Mouse (Mus musculus): Measurements from ENCODE around the gene Tut7. TPM values are rescaled to one million over a fixed set of nuclear protein-coding genes. Genes with fewer than 3 reads are reported as not detected.
"Not testable (repeated sequence)": the region's sequence is repeated elsewhere in the genome, so short reads cannot be mapped to it uniquely, and the experiment has no call there.

Gene Tut7
- polyA plus RNA-seq, 1 experiment: 113 TPM

DNA sequence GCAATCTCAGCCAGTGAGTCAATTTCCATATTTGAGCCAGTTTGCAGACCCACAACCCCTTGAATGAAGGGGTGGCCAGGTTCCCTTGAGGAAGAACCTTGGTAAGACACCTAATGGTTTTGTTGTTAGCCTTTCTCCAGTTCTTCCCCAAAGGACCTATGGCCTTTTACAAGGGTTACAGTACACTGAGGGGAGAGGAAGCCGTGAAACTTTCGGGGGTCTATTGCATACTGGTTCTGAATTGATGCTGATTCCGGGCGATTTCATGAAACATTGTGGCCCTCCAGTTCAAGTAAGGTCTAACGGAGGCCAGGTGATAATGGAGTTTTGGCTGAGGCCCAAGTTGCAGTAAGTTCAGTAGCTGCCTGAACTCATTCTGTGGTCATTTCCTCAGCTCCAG lies 21.7 kb upstream of the Tut7 start:
- no peaks in the 10 kb centered on the region; the same call in 1 of the 2 replicates for H3K4me1 ChIP-seq (ENCODE audit: control insufficient read depth, insufficient read depth, low read length)
- H3K27ac ChIP-seq (ENCODE audit: insufficient read depth, low read length): no peak overlapping the region
- TF ChIP-seq POLR2A (IDR thresholded peaks at IDR 0.05; ENCODE audit: low read depth, low read length): no peak
- TF ChIP-seq CTCF (IDR thresholded peaks at IDR 0.05; ENCODE audit: borderline replicate concordance, insufficient read depth, low read length): no peak
- no peak overlapping the region for H3K4me3 ChIP-seq (ENCODE audit: insufficient read depth, low read length)

DNA sequence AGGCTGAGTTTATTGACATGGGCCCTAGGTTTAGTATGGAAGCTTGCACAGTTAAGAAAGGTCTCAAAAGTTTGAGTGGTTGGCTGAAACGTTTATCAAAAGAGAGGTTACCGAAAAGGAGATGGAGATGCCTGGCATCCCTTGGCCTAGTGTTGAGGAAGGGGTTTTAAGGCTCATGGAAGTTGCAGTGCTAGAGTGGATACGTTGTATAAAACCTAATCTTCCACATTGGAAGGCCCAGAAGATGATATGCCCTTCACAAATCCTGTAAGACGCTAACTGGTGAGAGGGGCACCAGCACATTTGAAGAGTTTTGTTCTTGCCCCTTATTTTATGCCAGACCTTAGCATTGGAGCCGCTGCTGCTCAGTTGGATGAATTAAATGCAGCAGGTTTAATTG lies 21.0 kb upstream of the Tut7 start:
- TF ChIP-seq CTCF (IDR thresholded peaks at IDR 0.05; ENCODE audit: borderline replicate concordance, insufficient read depth, low read length): no peak
- no peak for TF ChIP-seq POLR2A (IDR thresholded peaks at IDR 0.05; ENCODE audit: low read depth, low read length)
- Histone ChIP-seq H3K4me3 (ENCODE audit: insufficient read depth, low read length) (no peak overlapping the region), H3K4me1 (ENCODE audit: control insufficient read depth, insufficient read depth, low read length) (no peaks in the 10 kb centered on the region; the same call in 1 of the 2 replicates), H3K27ac (ENCODE audit: insufficient read depth, low read length) (no peak overlapping the region)

GRCm38 (mm10) chr13:59842226-59843210 lies 19.6 kb upstream of the Tut7 start:
- no peak overlapping the region for H3K4me3 ChIP-seq (ENCODE audit: insufficient read depth, low read length)
- H3K27ac ChIP-seq (ENCODE audit: insufficient read depth, low read length): no peak overlapping the region
- no peak for TF ChIP-seq POLR2A (IDR thresholded peaks at IDR 0.05; ENCODE audit: low read depth, low read length)
- TF ChIP-seq CTCF (IDR thresholded peaks at IDR 0.05; ENCODE audit: borderline replicate concordance, insufficient read depth, low read length): no peak
- H3K4me1 ChIP-seq (ENCODE audit: control insufficient read depth, insufficient read depth, low read length): no peaks in the 10 kb centered on the region; the same call in 1 of the 2 replicates

- not testable (repeated sequence) for H3K4me1 ChIP-seq (ENCODE audit: control insufficient read depth, insufficient read depth, low read length); H3K4me3 ChIP-seq (ENCODE audit: insufficient read depth, low read length); H3K27ac ChIP-seq (ENCODE audit: insufficient read depth, low read length)
Measured at GRCm38 (mm10) chr13:59841761-59842160, 18.8 kb upstream of the Tut7 start.

DNA sequence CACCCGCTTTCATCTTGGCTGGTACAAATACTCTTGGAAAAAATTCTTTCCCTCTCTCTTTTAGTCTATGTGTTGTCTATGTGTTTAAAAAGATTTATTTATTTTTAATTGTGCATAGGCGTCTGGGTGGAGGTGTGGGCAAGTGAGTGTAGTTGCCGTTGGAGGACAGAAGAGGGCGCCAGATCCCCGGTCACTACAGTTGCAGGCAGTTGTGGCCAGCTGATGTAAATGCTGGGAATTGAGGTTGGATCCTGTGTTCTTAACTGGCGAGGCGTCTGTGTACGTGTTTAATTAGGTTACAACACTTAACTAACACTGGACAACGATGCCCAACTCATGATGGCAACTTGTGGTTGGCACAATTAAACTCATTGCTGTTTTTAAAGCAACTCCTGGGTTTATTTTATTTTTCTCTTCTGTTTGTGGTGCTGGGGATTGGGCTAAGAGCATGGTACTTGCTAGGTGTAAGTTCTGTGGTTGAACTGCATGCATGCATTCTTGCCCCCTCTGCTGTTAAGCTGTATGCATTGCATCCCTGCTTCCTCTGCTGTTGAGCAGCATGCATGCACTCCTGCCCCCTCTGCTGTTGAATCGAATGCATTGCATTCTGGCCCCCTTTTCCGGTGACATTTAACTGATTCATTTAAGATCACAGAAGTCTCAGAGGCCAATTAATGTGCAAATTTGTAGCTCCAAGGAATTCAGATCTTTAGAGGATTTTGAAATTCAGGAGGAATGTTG lies 17.7 kb upstream of the Tut7 start:
- Histone ChIP-seq H3K27ac (ENCODE audit: insufficient read depth, low read length) (no peak overlapping the region), H3K4me3 (ENCODE audit: insufficient read depth, low read length) (no peak overlapping the region), H3K4me1 (ENCODE audit: control insufficient read depth, insufficient read depth, low read length) (no peaks in the 10 kb centered on the region; the same call in 1 of the 2 replicates)
- TF ChIP-seq POLR2A (IDR thresholded peaks at IDR 0.05; ENCODE audit: low read depth, low read length) (no peak), CTCF (IDR thresholded peaks at IDR 0.05; ENCODE audit: borderline replicate concordance, insufficient read depth, low read length) (peak; percentile 100)

GRCm38 (mm10) chr13:59839356-59839755 lies 16.4 kb upstream of the Tut7 start:
- Histone ChIP-seq H3K4me1 (ENCODE audit: control insufficient read depth, insufficient read depth, low read length) (peaks cover 9% of the 10 kb centered on the region), H3K27ac (ENCODE audit: insufficient read depth, low read length) (no peak overlapping the region), H3K4me3 (ENCODE audit: insufficient read depth, low read length) (no peak overlapping the region)
- TF ChIP-seq POLR2A (IDR thresholded peaks at IDR 0.05; ENCODE audit: low read depth, low read length) (no peak), CTCF (IDR thresholded peaks at IDR 0.05; ENCODE audit: borderline replicate concordance, insufficient read depth, low read length) (no peak)

DNA sequence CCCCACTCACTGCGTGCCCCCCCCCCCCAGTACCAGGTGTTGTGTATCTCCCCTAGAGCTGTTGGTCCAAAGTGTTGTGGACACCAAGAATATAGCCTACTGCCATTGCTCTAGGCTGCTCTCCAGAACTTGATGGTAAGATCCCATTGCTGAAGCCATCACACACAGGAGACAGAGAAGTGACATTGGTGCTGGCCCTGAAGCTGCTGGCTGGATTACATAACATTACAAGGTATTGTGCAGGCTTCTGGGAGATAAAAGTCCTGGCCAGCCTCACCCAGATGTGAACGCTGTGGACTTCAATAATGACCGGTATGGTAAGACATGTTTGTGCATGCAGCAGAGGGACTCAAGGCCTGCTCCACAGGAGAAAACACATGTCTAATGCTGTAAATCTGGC lies 15.5 kb upstream of the Tut7 start:
- no peak for TF ChIP-seq POLR2A (IDR thresholded peaks at IDR 0.05; ENCODE audit: low read depth, low read length)
- no peak for TF ChIP-seq CTCF (IDR thresholded peaks at IDR 0.05; ENCODE audit: borderline replicate concordance, insufficient read depth, low read length)
- Histone ChIP-seq H3K27ac (ENCODE audit: insufficient read depth, low read length) (no peak overlapping the region), H3K4me1 (ENCODE audit: control insufficient read depth, insufficient read depth, low read length) (peaks cover 9% of the 10 kb centered on the region), H3K4me3 (ENCODE audit: insufficient read depth, low read length) (no peak overlapping the region)

GRCm38 (mm10) chr13:59836811-59837210 lies 13.9 kb upstream of the Tut7 start:
- no peak overlapping the region for H3K4me3 ChIP-seq (ENCODE audit: insufficient read depth, low read length)
- no peak overlapping the region for H3K27ac ChIP-seq (ENCODE audit: insufficient read depth, low read length)
- peaks cover 9% of the 10 kb centered on the region for H3K4me1 ChIP-seq (ENCODE audit: control insufficient read depth, insufficient read depth, low read length)
- TF ChIP-seq POLR2A (IDR thresholded peaks at IDR 0.05; ENCODE audit: low read depth, low read length) (no peak), CTCF (IDR thresholded peaks at IDR 0.05; ENCODE audit: borderline replicate concordance, insufficient read depth, low read length) (no peak)

DNA sequence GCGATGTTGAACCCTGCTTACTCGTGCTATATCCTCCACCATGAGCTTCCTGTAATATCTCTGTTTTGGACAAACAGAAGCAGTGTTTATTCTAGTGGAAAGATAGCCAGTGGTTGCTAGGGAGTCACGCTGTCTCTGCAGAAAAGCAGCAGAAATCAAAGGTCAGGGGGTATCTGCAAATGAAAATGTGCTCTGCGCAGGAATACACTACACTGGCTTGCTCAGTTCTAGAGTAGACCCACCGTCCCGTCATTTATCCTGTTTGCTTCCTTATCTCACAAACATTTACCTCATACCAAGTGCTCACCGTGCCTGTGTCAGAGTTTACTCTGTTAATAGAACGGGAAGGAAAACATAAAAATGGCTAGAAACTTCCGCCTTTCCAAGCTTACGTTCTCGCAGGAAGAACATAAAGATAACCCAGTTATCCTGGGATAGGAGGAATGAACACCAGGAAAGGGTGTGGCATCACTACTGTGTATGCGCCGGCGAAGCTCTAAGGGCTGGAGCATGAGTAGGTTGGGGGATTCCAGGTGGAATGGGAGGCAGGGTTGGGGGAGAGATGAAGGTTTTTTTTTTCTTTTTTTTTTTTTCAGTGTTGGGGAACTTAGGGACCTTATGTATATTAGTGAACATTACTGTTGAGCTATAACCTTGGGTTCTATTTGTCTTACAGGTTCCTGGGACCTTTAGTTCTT lies 13.3 kb upstream of the Tut7 start:
- peaks cover 9% of the 10 kb centered on the region for H3K4me1 ChIP-seq (ENCODE audit: control insufficient read depth, insufficient read depth, low read length)
- no peak for TF ChIP-seq POLR2A (IDR thresholded peaks at IDR 0.05; ENCODE audit: low read depth, low read length)
- TF ChIP-seq CTCF (IDR thresholded peaks at IDR 0.05; ENCODE audit: borderline replicate concordance, insufficient read depth, low read length): no peak
- no peak overlapping the region for H3K27ac ChIP-seq (ENCODE audit: insufficient read depth, low read length)
- no peak overlapping the region for H3K4me3 ChIP-seq (ENCODE audit: insufficient read depth, low read length)

Data from embryonic fibroblast, embryonic 13.5 days (primary cell).